Comparison of ENCODE assay signal across 30 mouse cellular contexts in genomic region chr5:93113517-93113916, GRCm38 (mm10). TPM values are rescaled to one million over a fixed set of nuclear protein-coding genes. Genes with fewer than 3 reads are reported as not detected.
DNase-seq lines count a peak whose midpoint lies in the region; ATAC-seq and TF ChIP-seq lines count a peak whose summit lies in the region.
"Had no signal": no experiment of that assay in that cellular context is flagged by ENCODE, and none has a peak within 500 bp of the region (broad histone marks: within the 10 kb centered on the region; RNA-seq: fewer than 3 reads in every experiment).

No protein-coding gene starts in this region.

- intact Hi-C loops in left cerebral cortex, adult 2 months (cut with DNase I), result no loop called here

- peaks cover 8% of the 10 kb centered on the region; the same call in 1 of the 2 replicates for H3K4me1 ChIP-seq in embryonic fibroblast, embryonic 13.5 days (ENCODE audit: control insufficient read depth, insufficient read depth, low read length)
- H3K4me1 ChIP-seq in midbrain, embryonic 13.5 days (replicated peaks), result peaks cover 15% of the 10 kb centered on the region

- no peak for TF ChIP-seq CTCF in left cerebral cortex, adult 2 months (IDR thresholded peaks at IDR 0.05)
- TF ChIP-seq CTCF in embryonic fibroblast, embryonic 13.5 days (IDR thresholded peaks at IDR 0.05; ENCODE audit: borderline replicate concordance, insufficient read depth, low read length), result no peak

- H3K4me3 ChIP-seq in left cerebral cortex, adult 2 months, result no peak overlapping the region
- no peak overlapping the region for H3K4me3 ChIP-seq in embryonic fibroblast, embryonic 13.5 days (ENCODE audit: insufficient read depth, low read length)
- H3K4me3 ChIP-seq in midbrain, embryonic 13.5 days (replicated peaks), result no peak overlapping the region
- H3K4me3 ChIP-seq: erythroblast, embryonic 14.5 days; heart, embryonic 10.5 days; heart, embryonic 15.5 days; intestine, embryonic 15.5 days; liver, embryonic 12.5 days; neural tube, embryonic 13.5 days had no signal

- H3K4me2 ChIP-seq in midbrain, embryonic 13.5 days (replicated peaks), result no peak overlapping the region
- H3K4me2 ChIP-seq: heart, embryonic 15.5 days; intestine, embryonic 15.5 days; liver, embryonic 12.5 days; midbrain, embryonic 11.5 days; neural tube, embryonic 13.5 days had no signal

- no peak overlapping the region for H3K9ac ChIP-seq in midbrain, embryonic 13.5 days (replicated peaks)
- H3K9ac ChIP-seq: heart, embryonic 15.5 days; intestine, embryonic 15.5 days; liver, embryonic 12.5 days; liver, postnatal 0 days; neural tube, embryonic 13.5 days had no signal

- no peak for TF ChIP-seq POLR2A in embryonic fibroblast, embryonic 13.5 days (IDR thresholded peaks at IDR 0.05; ENCODE audit: low read depth, low read length)

- no peaks in the 10 kb centered on the region for H3K27me3 ChIP-seq in midbrain, embryonic 13.5 days
- H3K27me3 ChIP-seq: heart, embryonic 15.5 days; intestine, embryonic 15.5 days; liver, embryonic 12.5 days; neural tube, embryonic 13.5 days; Patski had no signal

- DNase-seq in frontal cortex, postnatal 25 days (ENCODE audit: low spot score in 2 of 2), result no peak
- no peak for DNase-seq in left cerebral cortex, adult 2 months (ENCODE audit: extremely low spot score in 1 of 2, low spot score in 2 of 2)
- no peak for DNase-seq in left cerebral cortex, adult 8-10 months (ENCODE audit: low spot score in 2 of 2)
- no peak for DNase-seq in liver
- DNase-seq: adrenal gland, postnatal 10 days; cerebellum, adult 11-12 months; cerebellum, adult 9-11 months; gastrocnemius, postnatal 14 days; heart, adult 11 months; kidney, adult 2 months; kidney, postnatal 14 days; liver, postnatal 0 days; lung, postnatal 36 days; right cerebral cortex, postnatal 14 days; thymus, adult 18-20 months; thymus, postnatal 25 days had no signal

- H3K36me3 ChIP-seq in midbrain, embryonic 13.5 days, result peaks cover 13% of the 10 kb centered on the region; the same call in 1 of the 2 replicates
- H3K36me3 ChIP-seq: heart, embryonic 15.5 days had no signal

- no peaks in the 10 kb centered on the region for H3K9me3 ChIP-seq in midbrain, embryonic 13.5 days
- H3K9me3 ChIP-seq: G1E; heart, embryonic 10.5 days; heart, embryonic 15.5 days; intestine, embryonic 15.5 days; liver, embryonic 12.5 days; neural tube, embryonic 13.5 days had no signal

- peak; percentile 66 for ATAC-seq in frontal cortex, adult (ENCODE audit: low TSS enrichment)
- no peak for ATAC-seq in midbrain, embryonic 13.5 days
- ATAC-seq: forebrain, embryonic 16.5 days; hindbrain, embryonic 16.5 days; intestine, embryonic 15.5 days; liver, embryonic 12.5 days; liver, postnatal 0 days; Patski had no signal

- peak overlapping the region; percentile 64 for H3K27ac ChIP-seq in left cerebral cortex, adult 2 months
- peak overlapping the region; percentile 35 for H3K27ac ChIP-seq in embryonic fibroblast, embryonic 13.5 days (ENCODE audit: insufficient read depth, low read length)
- H3K27ac ChIP-seq in midbrain, embryonic 13.5 days, result no peak overlapping the region
- H3K27ac ChIP-seq: heart, embryonic 10.5 days; heart, embryonic 15.5 days; intestine, embryonic 15.5 days; liver, embryonic 12.5 days; neural tube, embryonic 13.5 days had no signal

- WGBS in midbrain, embryonic 13.5 days, result 89% methylated on average over 5 of the region's 5 CpGs

RNA-seq across cellular contexts. Expression of gene Sept11, which starts 20.3 kb away (rescaled TPM):
- total RNA-seq in left cerebral cortex, adult 2 months (2021), result 100 to 1,000 TPM; 197 to 203 TPM
- total RNA-seq in left cerebral cortex, adult 8-10 months (2022), result 100 to 1,000 TPM; 172 to 182 (median 180) TPM
- polyA plus RNA-seq in embryonic fibroblast, embryonic 13.5 days (2011; ENCODE audit: insufficient read length, low read depth, missing spikeins), result 406 and 428 TPM in 2 replicates
- polyA plus RNA-seq in midbrain, embryonic 13.5 days (2015; fragmentation: Nextera tagmentation; extraction: Ambion mirVana), result 172 and 173 TPM in 2 replicates
